Comparison of ENCODE assay signal across 20 mouse cellular contexts in the genomic region with DNA sequence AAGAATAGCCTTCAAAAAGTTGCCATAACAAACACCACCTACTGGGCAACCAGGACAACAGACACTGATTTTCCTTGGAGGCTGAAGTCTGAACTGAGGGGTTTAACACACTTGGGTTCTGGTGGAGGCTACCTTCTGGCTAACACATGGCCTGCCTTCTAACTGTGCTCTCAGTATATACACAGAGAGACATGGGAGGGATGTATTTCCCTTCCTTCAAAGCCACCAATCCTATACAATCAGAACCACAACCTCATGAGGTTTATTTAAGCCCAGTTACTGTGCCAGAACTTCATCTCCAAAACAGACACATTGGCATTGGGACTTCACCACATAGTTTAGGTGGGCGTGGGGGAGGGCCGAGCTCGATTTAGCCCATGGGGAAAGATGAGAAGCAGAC. TPM values are rescaled to one million over a fixed set of nuclear protein-coding genes. Genes with fewer than 3 reads are reported as not detected.
DNase-seq lines count a peak whose midpoint lies in the region; ATAC-seq and TF ChIP-seq lines count a peak whose summit lies in the region.
"Had no signal": no experiment of that assay in that cellular context is flagged by ENCODE, and none has a peak within 500 bp of the region (broad histone marks: within the 10 kb centered on the region; RNA-seq: fewer than 3 reads in every experiment).

No protein-coding gene starts in this region.

- no peak overlapping the region for H3K9ac ChIP-seq in CH12.LX (ENCODE audit: insufficient read depth, low read depth)
- no peak overlapping the region for H3K9ac ChIP-seq in stomach, postnatal 0 days (ENCODE audit: low read length)
- H3K9ac ChIP-seq: forebrain, embryonic 12.5 days; heart, embryonic 12.5 days; hindbrain, embryonic 15.5 days had no signal

- in situ Hi-C loops in CH12.LX (cut with MboI; ENCODE audit: low pct_ligation_motif_present, low pct_unique_long_range_greater_than_20kb, low sequenced_read_pairs), result no loop called here

- TF ChIP-seq RAD21 in CH12.LX (IDR thresholded peaks at IDR 0.05; ENCODE audit: low read depth, low read length), result no peak; the same call in 1 of the 2 replicates

- H3K9me3 ChIP-seq in CH12.LX (replicated peaks; ENCODE audit: low read length), result no peaks in the 10 kb centered on the region
- no peaks in the 10 kb centered on the region for H3K9me3 ChIP-seq in stomach, postnatal 0 days (ENCODE audit: control insufficient read depth, low read length)
- H3K9me3 ChIP-seq: forebrain, embryonic 12.5 days; heart, embryonic 12.5 days; hindbrain, embryonic 15.5 days had no signal

- no peak overlapping the region for H3K4me3 ChIP-seq in CH12.LX (replicated peaks in 1 of 3; ENCODE audit: low read depth in 2 of 3, low read length in 2 of 3, poor library complexity in 1 of 3)
- no peak overlapping the region for H3K4me3 ChIP-seq in stomach, postnatal 0 days (ENCODE audit: low read depth, low read length)
- H3K4me3 ChIP-seq: forebrain, embryonic 12.5 days; gastrocnemius, adult 2 months; heart, embryonic 12.5 days; hindbrain, embryonic 15.5 days had no signal

- WGBS in stomach, postnatal 0 days, result 62% methylated on average over 3 of the region's 3 CpGs

- H3K36me3 ChIP-seq in CH12.LX (replicated peaks in 1 of 2; ENCODE audit: control insufficient read depth in 1 of 2, insufficient read depth in 1 of 2, low read length in 1 of 2), result no peaks in the 10 kb centered on the region
- H3K36me3 ChIP-seq in stomach, postnatal 0 days (ENCODE audit: control insufficient read depth, insufficient read depth, low read length), result no peaks in the 10 kb centered on the region
- H3K36me3 ChIP-seq: forebrain, embryonic 12.5 days; heart, embryonic 12.5 days; hindbrain, embryonic 15.5 days had no signal

- no peak for TF ChIP-seq POLR2A in CH12.LX (IDR thresholded peaks at IDR 0.05; ENCODE audit: low read depth, low read length)

- DNase-seq in heart, adult 11 months, result peak; percentile 14
- no peak for DNase-seq in heart, adult 8-10 months (ENCODE audit: low spot score)
- DNase-seq in 416B (ENCODE audit: low read depth) (peak; percentile 9), CH12.LX (ENCODE audit: extremely low read depth) (no peak)
- DNase-seq in stomach, postnatal 0 days (ENCODE audit: low spot score), result no peak
- no peak for DNase-seq in embryo, embryonic 10.5 days (ENCODE audit: low spot score)
- DNase-seq: adrenal gland, postnatal 10 days; B cell, adult 2 months; cerebellum, adult 11 months; cerebellum, adult 8-10 months; cerebellum, postnatal 14 days; gastrocnemius, adult 2 months; gastrocnemius, postnatal 25 days; kidney, adult 18-20 months had no signal

- dilution Hi-C loops in CH12.LX (cut with MboI; ENCODE audit: extremely low pct_ligation_motif_present, extremely low pct_unique_long_range_greater_than_20kb, low sequenced_read_pairs), result no loop called here

- peaks cover 0 to 14% of the 10 kb centered on the region in 2 experiments; a peak in 2 of 4 replicates for H3K4me1 ChIP-seq in CH12.LX (ENCODE audit: control insufficient read depth in 1 of 2, insufficient read depth in 2 of 2)
- no peaks in the 10 kb centered on the region for H3K4me1 ChIP-seq in stomach, postnatal 0 days (replicated peaks; ENCODE audit: control insufficient read depth, insufficient read depth)
- H3K4me1 ChIP-seq: forebrain, embryonic 12.5 days; heart, embryonic 12.5 days; hindbrain, embryonic 15.5 days had no signal

- no peaks in the 10 kb centered on the region for H3K79me2 ChIP-seq in CH12.LX (replicated peaks; ENCODE audit: control insufficient read depth, extremely low read depth, insufficient read depth, poor library complexity, severe bottlenecking)

- peak overlapping the region; percentile 61; the same call in 1 of the 2 replicates for H3K4me2 ChIP-seq in CH12.LX (ENCODE audit: insufficient read depth, low read depth, poor library complexity, severe bottlenecking)
- H3K4me2 ChIP-seq in stomach, postnatal 0 days (replicated peaks; ENCODE audit: low read depth), result no peak overlapping the region
- H3K4me2 ChIP-seq: forebrain, embryonic 12.5 days; heart, embryonic 12.5 days; hindbrain, embryonic 15.5 days had no signal

- H3K27ac ChIP-seq in CH12.LX (ENCODE audit: insufficient read depth, low read depth), result no peak overlapping the region
- H3K27ac ChIP-seq in stomach, postnatal 0 days (replicated peaks), result no peak overlapping the region
- H3K27ac ChIP-seq: forebrain, embryonic 12.5 days; gastrocnemius, adult 2 months; hindbrain, embryonic 15.5 days had no signal

- no peak for TF ChIP-seq EP300 in CH12.LX (IDR thresholded peaks at IDR 0.05; ENCODE audit: low read length)
- TF ChIP-seq EP300 in stomach, postnatal 0 days (optimal IDR thresholded peaks at IDR 0.05), result no peak

- no peak for ATAC-seq in stomach, postnatal 0 days (ENCODE audit: low FRiP score, low TSS enrichment)
- ATAC-seq: CD4-positive, CD25-positive, alpha-beta regulatory T cell, adult 4 months; forebrain, embryonic 16.5 days; inflammation-experienced regulatory T-cells, adult 6 months had no signal

- H3K27me3 ChIP-seq in CH12.LX (replicated peaks), result no peaks in the 10 kb centered on the region
- no peaks in the 10 kb centered on the region for H3K27me3 ChIP-seq in stomach, postnatal 0 days (ENCODE audit: control insufficient read depth, insufficient read depth, low read length)
- H3K27me3 ChIP-seq: forebrain, embryonic 12.5 days; heart, embryonic 12.5 days; hindbrain, embryonic 15.5 days had no signal

- peak in 1 of 2 experiments; percentile 23; a peak in 1 of 4 replicates for TF ChIP-seq CTCF in CH12.LX (conservative IDR thresholded peaks at IDR 0.05 in 1 of 2, IDR thresholded peaks at IDR 0.05 in 1 of 2; ENCODE audit: low read depth in 2 of 2, low read length in 2 of 2)
- TF ChIP-seq CTCF in stomach, postnatal 0 days (IDR thresholded peaks at IDR 0.05; ENCODE audit: low read depth), result 0 out of 2 replicates have a peak, but pooled peaks have one; percentile 18

TF ChIP-seq in CH12.LX, 34 proteins besides CTCF, POLR2A, EP300 and RAD21:
- TF ChIP-seq CHD1 (IDR thresholded peaks at IDR 0.05; ENCODE audit: low read depth, low read length), result no peak
- TF ChIP-seq E2F4 (IDR thresholded peaks at IDR 0.05; ENCODE audit: insufficient replicate concordance, low read depth, low read length), result no peak
- no peak for TF ChIP-seq MAFK (IDR thresholded peaks at IDR 0.05; ENCODE audit: insufficient replicate concordance, low read length)
- TF ChIP-seq USF2 (conservative IDR thresholded peaks at IDR 0.05; ENCODE audit: low read depth, low read length), result no peak
- TF ChIP-seq BHLHE40 (IDR thresholded peaks at IDR 0.05; ENCODE audit: low read depth, low read length), result no peak
- no peak for TF ChIP-seq IRF4 (IDR thresholded peaks at IDR 0.05; ENCODE audit: low read depth, low read length)
- no peak for TF ChIP-seq MAZ (IDR thresholded peaks at IDR 0.05; ENCODE audit: low read depth, low read length)
- TF ChIP-seq ELF1 (IDR thresholded peaks at IDR 0.05; ENCODE audit: low read depth, low read length), result no peak
- no peak for TF ChIP-seq ETS1 (conservative IDR thresholded peaks at IDR 0.05; ENCODE audit: low read depth, low read length)
- no peak for TF ChIP-seq MEF2A (IDR thresholded peaks at IDR 0.05; ENCODE audit: borderline replicate concordance, low read depth, low read length)
- TF ChIP-seq MXI1 (IDR thresholded peaks at IDR 0.05; ENCODE audit: low read depth, low read length), result no peak
- TF ChIP-seq TBP (conservative IDR thresholded peaks at IDR 0.05; ENCODE audit: low read depth, low read length), result no peak
- TF ChIP-seq GABPA (IDR thresholded peaks at IDR 0.05; ENCODE audit: insufficient replicate concordance, low read depth, low read length), result no peak
- no peak for TF ChIP-seq HCFC1 (IDR thresholded peaks at IDR 0.05; ENCODE audit: low read depth, low read length)
- TF ChIP-seq JUND (conservative IDR thresholded peaks at IDR 0.05; ENCODE audit: low read depth, low read length), result no peak
- TF ChIP-seq CHD2 (IDR thresholded peaks at IDR 0.05; ENCODE audit: low read length), result no peak
- TF ChIP-seq MAX (IDR thresholded peaks at IDR 0.05; ENCODE audit: low read length), result no peak

RNA-seq across cellular contexts. Expression of a gene that starts 50.1 kb away (rescaled TPM):
- total RNA-seq in heart, adult 8-10 months (2022), result 10 to 100 TPM; 11.2 to 17.7 (median 12.7) TPM
- total RNA-seq in CH12.LX (2012; rRNA removed), result not detected in 2 replicates
- total RNA-seq in CH12.LX (2014; rRNA removed), result not detected in 2 replicates
- polyA plus RNA-seq in CH12.LX (2012; ENCODE audit: insufficient read length, low read depth), result not detected in 2 replicates
- 25.9 and 31.5 TPM in 2 replicates for polyA plus RNA-seq in stomach, postnatal 0 days (2015; fragmentation: Nextera tagmentation; extraction: Ambion mirVana)

Comparison
In these comparisons a context has a peak if more than half of its experiments do, and no peak if none do; other contexts are left out.
1. DNase-seq: peak in heart, adult 11 months (single experiment) and 416B (single experiment); none in heart, adult 8-10 months (single experiment), CH12.LX (single experiment), stomach, postnatal 0 days (single experiment) and embryo, embryonic 10.5 days (single experiment).
2. RNA of a gene that starts 50.1 kb away (total RNA-seq): 11.2 to 17.7 TPM in heart, adult 8-10 months; not detected in CH12.LX; every median in the first group is over 10 times any median in the second.